Mouse (Mus musculus) bone marrow macrophage, adult 2 months (primary cell): ENCODE measurements around the gene Hmgcl. TPM values are rescaled to one million over a fixed set of nuclear protein-coding genes. Genes with fewer than 3 reads are reported as not detected.
A peak's percentile ranks its signal among the peaks of the same experiment; 100 is the strongest.

Source experiments
- H3K27ac ChIP-seq: 2 replicates; pipeline ENCODE4 v1.5.1; 2012; ENCODE audit warnings: low read depth, low read length; ENCODE audit not compliant: insufficient read depth
- H3K4me1 ChIP-seq: 2 replicates; pipeline ENCODE4 v1.6.1; 2012; ENCODE audit warnings: low read length; ENCODE audit not compliant: control insufficient read depth, insufficient read depth
- H3K4me3 ChIP-seq: 2 replicates; pipeline ENCODE4 v1.5.1; 2012; ENCODE audit warnings: mild to moderate bottlenecking, low read length, moderate library complexity; ENCODE audit not compliant: insufficient read depth
- CTCF ChIP-seq: IDR thresholded peaks from 2 replicates; pipeline ENCODE4 v1.5.1; 2012; ENCODE audit warnings: low read depth, mild to moderate bottlenecking, low read length, moderate library complexity
- POLR2A ChIP-seq: IDR thresholded peaks from 2 replicates; pipeline ENCODE4 v1.6.1; 2012; ENCODE audit warnings: mild to moderate bottlenecking, low read depth, low read length, borderline replicate concordance
- polyA plus RNA-seq: library from polyadenylated mRNA; stranded (reverse); fragments of >200 nt; gene quantifications from 2 replicates; pipeline ENCODE4 v1.2.4, GENCODE M21; 2012; ENCODE audit not compliant: missing spikeins, insufficient read depth, insufficient read length

The Hmgcl gene
- 99.8 and 101 TPM in 2 replicates for polyA plus RNA-seq

DNA sequence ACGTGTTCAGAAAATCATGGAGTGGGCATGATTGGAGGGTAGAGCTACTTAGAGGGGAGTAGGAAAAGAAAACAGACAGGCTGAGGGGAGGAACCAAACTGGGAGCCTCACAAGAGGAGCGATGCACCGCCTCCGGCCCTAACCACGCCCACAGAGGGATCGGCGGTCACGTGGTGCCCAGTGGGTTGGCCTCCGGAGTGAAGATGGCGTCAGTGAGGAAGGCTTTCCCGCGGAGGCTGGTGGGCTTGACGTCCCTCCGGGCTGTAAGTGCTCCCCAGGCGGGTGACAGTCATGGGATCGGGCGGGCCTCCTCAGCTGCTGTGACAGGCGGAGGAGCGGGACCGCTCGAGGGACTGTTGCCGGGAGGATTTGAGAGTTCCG lies at the start of gene Hmgcl:
Gene Hmgcl (plus strand): TSS at position 171 of the 381 bp plus-strand sequence.
- Histone ChIP-seq H3K4me3 (peak within 1 kb of the TSS; percentile 75), H3K4me1 (peaks cover 56% of the 10 kb centered on the region), H3K27ac (peak within 1 kb of the TSS; percentile 95)
- TF ChIP-seq CTCF (no peak), POLR2A (0 out of 2 replicates have a peak, but pooled peaks have one; percentile 14)

DNA sequence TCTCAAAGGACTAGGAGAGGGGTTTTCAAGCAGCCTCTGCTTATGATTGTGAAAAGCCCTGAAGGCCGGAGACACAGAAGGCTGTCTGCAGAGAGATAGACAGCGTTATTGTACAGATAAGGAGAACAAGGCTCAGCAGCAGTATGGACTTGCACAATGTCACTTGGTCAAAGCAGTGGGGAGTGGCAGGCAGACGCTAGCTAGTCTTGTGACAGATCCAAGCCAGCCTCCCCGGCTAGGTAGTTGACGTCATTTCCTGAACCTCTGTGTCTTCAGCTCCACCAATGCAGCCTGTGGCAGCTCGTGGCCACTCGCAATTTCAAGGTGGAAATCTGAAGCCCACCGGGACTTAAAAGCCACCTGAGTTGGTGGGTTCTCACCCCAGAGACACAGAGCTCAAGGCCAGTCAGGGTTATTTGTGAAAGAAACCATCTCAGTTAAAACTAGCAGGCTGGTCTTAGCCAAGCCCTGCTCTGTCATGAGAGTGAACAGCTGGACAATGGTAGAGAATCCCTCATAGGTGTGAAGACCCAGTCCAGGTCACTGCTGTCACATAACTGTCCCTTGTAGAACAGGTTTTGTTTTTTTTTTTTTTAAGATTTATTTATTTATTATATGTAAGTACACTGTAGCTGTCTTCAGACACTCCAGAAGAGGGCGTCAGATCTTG lies 47.7 kb upstream of the Hmgcl start:
- TF ChIP-seq POLR2A, result no peak
- Histone ChIP-seq H3K27ac (peak overlapping the region; percentile 89), H3K4me1 (peaks cover 53% of the 10 kb centered on the region), H3K4me3 (0 out of 2 replicates have a peak overlapping the region, but pooled peaks have one; percentile 6)

- no peak for TF ChIP-seq CTCF
- no peak for TF ChIP-seq POLR2A
- peaks cover 53% of the 10 kb centered on the region for H3K4me1 ChIP-seq
- peak overlapping the region; percentile 89 for H3K27ac ChIP-seq
- no peak overlapping the region for H3K4me3 ChIP-seq
Observed at GRCm38 (mm10) chr4:135899050-135899448, 47.2 kb upstream of the Hmgcl start.

GRCm38 (mm10) chr4:135900008-135900407 lies 46.2 kb upstream of the Hmgcl start:
- no peak overlapping the region for H3K27ac ChIP-seq
- no peak overlapping the region for H3K4me3 ChIP-seq
- TF ChIP-seq POLR2A (no peak), CTCF (no peak)
- peaks cover 49% of the 10 kb centered on the region for H3K4me1 ChIP-seq

GRCm38 (mm10) chr4:135902606-135903242 lies 43.5 kb upstream of the Hmgcl start:
- Histone ChIP-seq H3K4me1 (peaks cover 29% of the 10 kb centered on the region), H3K4me3 (no peak overlapping the region), H3K27ac (no peak overlapping the region)
- TF ChIP-seq POLR2A (no peak), CTCF (no peak)

GRCm38 (mm10) chr4:135904810-135905209 lies 41.4 kb upstream of the Hmgcl start:
- TF ChIP-seq POLR2A (no peak), CTCF (no peak)
- no peak overlapping the region for H3K27ac ChIP-seq
- peaks cover 13% of the 10 kb centered on the region for H3K4me1 ChIP-seq
- H3K4me3 ChIP-seq, result no peak overlapping the region

GRCm38 (mm10) chr4:135906633-135907032 lies 39.6 kb upstream of the Hmgcl start:
- peaks cover 9% of the 10 kb centered on the region for H3K4me1 ChIP-seq
- no peak overlapping the region for H3K27ac ChIP-seq
- TF ChIP-seq CTCF (no peak), POLR2A (no peak)
- no peak overlapping the region for H3K4me3 ChIP-seq

GRCm38 (mm10) chr4:135909326-135910066 lies 36.8 kb upstream of the Hmgcl start:
- no peak overlapping the region for H3K27ac ChIP-seq
- no peak overlapping the region for H3K4me3 ChIP-seq
- no peaks in the 10 kb centered on the region; the same call in 1 of the 2 replicates for H3K4me1 ChIP-seq
- no peak for TF ChIP-seq POLR2A
- TF ChIP-seq CTCF, result no peak

GRCm38 (mm10) chr4:135911531-135911930 lies 34.7 kb upstream of the Hmgcl start:
- Histone ChIP-seq H3K27ac (no peak overlapping the region), H3K4me1 (peaks cover 9% of the 10 kb centered on the region), H3K4me3 (no peak overlapping the region)
- TF ChIP-seq POLR2A (no peak), CTCF (no peak)

GRCm38 (mm10) chr4:135912164-135912563 lies 34.1 kb upstream of the Hmgcl start:
- peaks cover 15% of the 10 kb centered on the region for H3K4me1 ChIP-seq
- H3K4me3 ChIP-seq, result no peak overlapping the region
- no peak for TF ChIP-seq CTCF
- H3K27ac ChIP-seq, result no peak overlapping the region
